Mouse (Mus musculus) forebrain, postnatal 0 days (tissue): ENCODE measurements at regions not wholly inside any gene's neighbourhood (a gene's known extent, or its start where the extent isn't known, plus 50 kb on each side); places are given as distances from the start of the nearest gene placed in this dataset.

ENCODE experiments used
- ATAC-seq: fragments of 200-750 bp; cut with Nextera tagmentation; 2 replicates; pipeline ENCODE4 v1.8.0; 2017; ENCODE audit warnings: mild to moderate bottlenecking, moderate library complexity
- DNase-seq: peaks from one replicate; pipeline ENCODE4 v3.0.0-alpha.2; 2015
- H3K27ac ChIP-seq: fragments of 300-500 bp; sonication (generic); 2 replicates; pipeline ENCODE4 v1.5.1; 2014; ENCODE audit warnings: low read depth, mild to moderate bottlenecking, antibody characterized with exemption, low read length, moderate library complexity, mixed read lengths
- H3K27me3 ChIP-seq: fragments of 300-500 bp; sonication (generic); 2 replicates; pipeline ENCODE4 v1.6.1; 2014; ENCODE audit warnings: mild to moderate bottlenecking, low read length, mixed read lengths; ENCODE audit not compliant: insufficient read depth
- H3K36me3 ChIP-seq: fragments of 300-500 bp; sonication (generic); 2 replicates; pipeline ENCODE4 v1.6.1; 2014; ENCODE audit warnings: mild to moderate bottlenecking, moderate library complexity; ENCODE audit not compliant: insufficient read depth
- H3K4me1 ChIP-seq: fragments of 300-500 bp; sonication (generic); 2 replicates; pipeline ENCODE4 v1.6.1; 2014; ENCODE audit warnings: antibody characterized with exemption; ENCODE audit not compliant: insufficient read depth
- H3K4me2 ChIP-seq: fragments of 300-500 bp; sonication (generic); 2 replicates; pipeline ENCODE4 v1.6.1; 2014; ENCODE audit warnings: low read depth, mild to moderate bottlenecking, moderate library complexity
- H3K4me3 ChIP-seq: fragments of 300-500 bp; sonication (generic); 2 replicates; pipeline ENCODE4 v1.5.1; 2014; ENCODE audit warnings: low read depth, low read length, mixed read lengths
- H3K9ac ChIP-seq: fragments of 300-500 bp; sonication (generic); 2 replicates; pipeline ENCODE4 v1.6.1; 2014; ENCODE audit warnings: mild to moderate bottlenecking
- H3K9me3 ChIP-seq: fragments of 300-500 bp; sonication (generic); 2 replicates; pipeline ENCODE4 v1.6.1; 2016; ENCODE audit warnings: low read length
- CTCF ChIP-seq: sonication (generic); IDR thresholded peaks from 2 replicates; pipeline ENCODE4 v1.5.1; 2016; ENCODE audit warnings: antibody characterized with exemption, control low read depth, low read depth
- WGBS: fragments of 180-500 bp; shearing (Covaris S2); extraction: QIAGEN DNeasy Blood & Tissue Kit; methylation state at CpG from one replicate; pipeline ENCODE4 v1.1.7; 2014; 5-methylcytosine and 5-hydroxymethylcytosine counted together

GRCm38 (mm10) chr4:32148597-32148996 lies 90.0 kb upstream of the Bach2 start:
- WGBS = 90% methylated on average over 2 of the region's 2 CpGs
- H3K9me3 ChIP-seq = no peaks in the 10 kb centered on the region
- H3K27me3 ChIP-seq = no peaks in the 10 kb centered on the region
- DNase-seq = no peak
- H3K4me2 ChIP-seq = no peak overlapping the region
- H3K36me3 ChIP-seq = no peaks in the 10 kb centered on the region
- H3K4me3 ChIP-seq = no peak overlapping the region
- TF ChIP-seq CTCF = no peak
- ATAC-seq = no peak
- H3K4me1 ChIP-seq = no peaks in the 10 kb centered on the region; the same call in 1 of the 2 replicates
- H3K9ac ChIP-seq = no peak overlapping the region
- H3K27ac ChIP-seq = no peak overlapping the region

GRCm38 (mm10) chr4:32149171-32149570 lies 89.4 kb upstream of the Bach2 start:
- Histone ChIP-seq H3K4me1 (no peaks in the 10 kb centered on the region; the same call in 1 of the 2 replicates), H3K9ac (no peak overlapping the region), H3K4me2 (no peak overlapping the region), H3K27me3 (no peaks in the 10 kb centered on the region), H3K36me3 (no peaks in the 10 kb centered on the region), H3K4me3 (no peak overlapping the region), H3K27ac (no peak overlapping the region), H3K9me3 (no peaks in the 10 kb centered on the region)
- ATAC-seq (no peak), DNase-seq (no peak)
- no peak for TF ChIP-seq CTCF
- WGBS = 88% methylated on average over 7 of the region's 7 CpGs

- no peak overlapping the region for H3K4me2 ChIP-seq
- H3K27me3 ChIP-seq = no peaks in the 10 kb centered on the region
- no peaks in the 10 kb centered on the region for H3K36me3 ChIP-seq
- H3K4me3 ChIP-seq = no peak overlapping the region
- H3K9me3 ChIP-seq = no peaks in the 10 kb centered on the region
- H3K4me1 ChIP-seq = no peaks in the 10 kb centered on the region; the same call in 1 of the 2 replicates
- 70% methylated on average over 4 of the region's 4 CpGs for WGBS
- no peak overlapping the region for H3K9ac ChIP-seq
- TF ChIP-seq CTCF = peak; percentile 81
- DNase-seq (peak; percentile 58), ATAC-seq (peak; percentile 83)
- no peak overlapping the region for H3K27ac ChIP-seq
Observed at GRCm38 (mm10) chr4:32153356-32153755, 85.2 kb upstream of the Bach2 start.

GRCm38 (mm10) chr4:32156965-32157364 lies 81.6 kb upstream of the Bach2 start:
- ATAC-seq (no peak), DNase-seq (no peak)
- no peak overlapping the region for H3K4me3 ChIP-seq
- 53% methylated on average over 8 of the region's 8 CpGs for WGBS
- no peaks in the 10 kb centered on the region for H3K9me3 ChIP-seq
- TF ChIP-seq CTCF = no peak
- peaks cover 7% of the 10 kb centered on the region; the same call in 1 of the 2 replicates for H3K4me1 ChIP-seq
- H3K4me2 ChIP-seq = no peak overlapping the region
- H3K9ac ChIP-seq = no peak overlapping the region
- H3K27ac ChIP-seq = no peak overlapping the region
- H3K27me3 ChIP-seq = no peaks in the 10 kb centered on the region
- no peaks in the 10 kb centered on the region for H3K36me3 ChIP-seq

- Histone ChIP-seq H3K27me3 (no peaks in the 10 kb centered on the region), H3K4me3 (no peak overlapping the region), H3K4me1 (peaks cover 14% of the 10 kb centered on the region; the same call in 1 of the 2 replicates), H3K27ac (no peak overlapping the region), H3K9ac (no peak overlapping the region), H3K9me3 (no peaks in the 10 kb centered on the region), H3K4me2 (no peak overlapping the region), H3K36me3 (no peaks in the 10 kb centered on the region)
- WGBS = 45% methylated on average over 5 of the region's 5 CpGs
- ATAC-seq (no peak), DNase-seq (no peak)
- TF ChIP-seq CTCF = no peak
Observed at GRCm38 (mm10) chr4:32158451-32158850, 80.2 kb upstream of the Bach2 start.

- H3K4me1 ChIP-seq = peaks cover 14% of the 10 kb centered on the region; the same call in 1 of the 2 replicates
- H3K27ac ChIP-seq = no peak overlapping the region
- ATAC-seq (no peak), DNase-seq (no peak)
- no peaks in the 10 kb centered on the region for H3K27me3 ChIP-seq
- no peak overlapping the region for H3K9ac ChIP-seq
- no peaks in the 10 kb centered on the region for H3K9me3 ChIP-seq
- no peaks in the 10 kb centered on the region for H3K36me3 ChIP-seq
- H3K4me2 ChIP-seq = no peak overlapping the region
- H3K4me3 ChIP-seq = no peak overlapping the region
- 40% methylated on average over 4 of the region's 4 CpGs for WGBS
- TF ChIP-seq CTCF = no peak
Observed at GRCm38 (mm10) chr4:32158886-32159285, 79.7 kb upstream of the Bach2 start.

- 57% methylated on average over 2 of the region's 2 CpGs for WGBS
- DNase-seq = no peak
Observed at GRCm38 (mm10) chr4:32160815-32161214, 77.8 kb upstream of the Bach2 start.

More at GRCm38 (mm10) chr4:32160815-32161214, 77.8 kb upstream of the Bach2 start:
- no peak for TF ChIP-seq CTCF
- Histone ChIP-seq H3K4me1 (peaks cover 14% of the 10 kb centered on the region; the same call in 1 of the 2 replicates), H3K9ac (no peak overlapping the region), H3K36me3 (no peaks in the 10 kb centered on the region), H3K4me2 (no peak overlapping the region), H3K4me3 (no peak overlapping the region), H3K27ac (no peak overlapping the region), H3K27me3 (no peaks in the 10 kb centered on the region), H3K9me3 (no peaks in the 10 kb centered on the region)
- ATAC-seq = no peak
